Mouse (Mus musculus): ENCODE measurements around the gene B3galt4.
"Not testable (repeated sequence)": the region's sequence is repeated elsewhere in the genome, so short reads cannot be mapped to it uniquely, and the experiment has no call there.

B3galt4 gene

GRCm38 (mm10) chr17:33951021-33951946, at the start of gene B3galt4:
B3galt4 (minus strand) TSS chr17:33951488.
- ChIA-PET CTCF (interaction anchor here (0.6 to 1.7 kb wide), 17 partner anchors 11 to 1025 kb away, joined by 3 to 11 read pairs (median 3); partner anchors contain the start of genes Pfdn6 (in 2 of the 4) and Wdr46 (in 2 of the 4)), POLR2A (interaction anchor here (0.5 to 11.4 kb wide), 121 partner anchors 8 to 653 kb away, joined by 3 to 528 read pairs (median 5); partner anchors contain the start of genes Daxx (in 4 of the 4), Ndufa7 (in 4 of the 4), Pfdn6 (in 4 of the 4) and Rps28 (in 4 of the 4))

- POLR2A ChIA-PET = interaction anchor here in 3 of 4 experiments (0.6 to 1.6 kb wide), 18 partner anchors 11 to 240 kb away, joined by 3 to 11 read pairs (median 4); partner anchors contain the start of genes Ring1 (in 2 of the 3), B3galt4 (in 1 of the 3), Col11a2 (in 1 of the 3) and Daxx (in 1 of the 3)
- CTCF ChIA-PET = interaction anchor here in 2 of 4 experiments (1.0 kb wide), 2 partner anchors 9 to 1295 kb away, joined by 3 read pairs; no protein-coding TSS in a partner anchor
Measured at GRCm38 (mm10) chr17:34000796-34001195, 49.5 kb upstream of the B3galt4 start.

GRCm38 (mm10) chr17:34000150-34000537, 48.9 kb upstream of the B3galt4 start, which contains the start of gene H2-K1:
H2-K1 (minus strand) TSS chr17:34000347.
- ChIA-PET POLR2A (interaction anchor here (0.6 to 1.6 kb wide), 20 partner anchors 11 to 240 kb away, joined by 3 to 11 read pairs (median 4); partner anchors contain the start of genes Ring1 (in 2 of the 4), B3galt4 (in 1 of the 4), Col11a2 (in 1 of the 4) and Daxx (in 1 of the 4)), CTCF (interaction anchor here in 2 of 4 experiments (1.0 kb wide), 2 partner anchors 8 to 1296 kb away, joined by 3 read pairs; no protein-coding TSS in a partner anchor)

- CTCF ChIA-PET = interaction anchor here in 2 of 4 experiments (1.0 kb wide), 2 partner anchors 7 to 1296 kb away, joined by 3 read pairs; no protein-coding TSS in a partner anchor
- POLR2A ChIA-PET = interaction anchor here (0.6 to 1.6 kb wide), 11 partner anchors 12 to 239 kb away, joined by 3 to 11 read pairs (median 5); partner anchors contain the start of genes B3galt4 (in 1 of the 4), Daxx (in 1 of the 4), H2-Ke6 (in 1 of the 4) and Rab11b (in 1 of the 4)
Measured at GRCm38 (mm10) chr17:33999341-34000149, 48.3 kb upstream of the B3galt4 start.

DNA sequence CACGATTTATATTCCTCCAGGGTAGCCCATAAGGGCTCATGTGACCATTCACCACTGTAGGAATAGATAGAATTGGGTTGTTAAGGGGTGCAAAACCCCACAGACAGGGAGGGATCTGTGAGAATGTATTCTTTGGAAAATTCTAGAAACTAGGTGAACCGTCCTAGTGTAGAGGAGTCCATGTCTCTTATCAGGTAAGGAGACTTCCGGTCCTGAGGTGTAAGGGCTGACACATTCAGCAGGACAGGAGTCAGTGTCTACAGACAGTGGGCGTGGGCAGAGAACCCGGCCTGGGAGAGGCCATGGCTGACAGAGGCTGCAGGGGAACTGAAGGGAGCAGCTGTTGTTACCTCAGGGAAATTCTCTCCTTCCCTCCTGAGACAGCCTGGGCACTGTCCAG, 47.4 kb upstream of the B3galt4 start:
- POLR2A ChIA-PET = interaction anchor here in 1 of 4 experiments (1.2 kb wide), 1 partner anchor 56 kb away, joined by 3 read pairs; no protein-coding TSS in a partner anchor
- CTCF ChIA-PET = not testable (repeated sequence)

DNA sequence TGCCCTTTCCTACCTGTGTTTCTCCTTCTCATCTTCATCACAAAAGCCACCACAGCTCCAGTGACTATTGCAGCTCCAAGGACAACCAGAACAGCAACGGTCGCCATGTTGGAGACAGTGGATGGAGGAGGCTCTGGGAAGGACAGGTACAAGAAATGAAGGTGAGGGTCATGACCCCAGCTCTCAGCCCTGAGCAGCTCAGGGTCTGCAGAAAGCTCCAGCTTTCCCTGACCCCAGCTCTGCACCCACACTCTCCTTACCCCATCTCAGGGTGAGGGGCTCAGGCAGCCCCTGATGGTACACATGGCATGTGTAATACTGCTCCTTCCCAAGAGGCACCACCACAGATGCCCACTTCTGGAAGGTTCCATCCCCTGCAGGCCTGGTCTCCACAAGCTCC, 45.7 kb upstream of the B3galt4 start:
- CTCF ChIA-PET = interaction anchor here (1.0 to 1.9 kb wide), 5 partner anchors 15 to 1269 kb away, joined by 3 to 10 read pairs (median 3); no protein-coding TSS in a partner anchor
- POLR2A ChIA-PET = interaction anchor here in 2 of 4 experiments (0.6 to 1.1 kb wide), 2 partner anchors 109 to 122 kb away, joined by 3 read pairs; partner anchors contain the start of gene H2-DMa (in 1 of the 2)

DNA sequence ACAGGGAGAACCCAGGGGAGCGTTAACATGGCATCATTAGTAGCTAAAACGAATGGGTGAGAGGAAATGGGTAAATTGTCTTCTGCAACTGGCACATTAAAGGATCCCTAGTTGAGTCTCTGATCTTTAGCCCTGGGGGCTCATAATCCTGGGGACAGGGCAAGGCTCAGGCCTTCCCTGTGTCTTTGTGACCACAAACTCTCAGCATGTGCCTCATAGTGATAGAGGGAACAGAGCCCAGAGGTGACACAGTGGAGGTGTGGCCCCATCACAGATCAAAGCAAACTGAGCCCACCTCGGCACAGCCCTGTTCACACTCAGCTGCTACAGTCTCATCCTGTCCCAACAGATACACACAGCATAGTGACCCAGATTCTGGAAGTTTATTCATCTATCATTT, 44.4 kb upstream of the B3galt4 start:
- POLR2A ChIA-PET = interaction anchor here in 3 of 4 experiments (0.6 to 1.4 kb wide), 6 partner anchors 16 to 1272 kb away, joined by 3 to 4 read pairs (median 3); no protein-coding TSS in a partner anchor
- CTCF ChIA-PET = interaction anchor here in 2 of 4 experiments (1.4 to 1.9 kb wide), 2 partner anchors 27 to 1271 kb away, joined by 3 to 10 read pairs; no protein-coding TSS in a partner anchor

GRCm38 (mm10) chr17:33994959-33995358, 43.7 kb upstream of the B3galt4 start:
- CTCF ChIA-PET = interaction anchor here in 3 of 4 experiments (0.6 to 1.5 kb wide), 4 partner anchors 22 to 1274 kb away, joined by 3 to 7 read pairs (median 4); no protein-coding TSS in a partner anchor
- POLR2A ChIA-PET = interaction anchor here in 2 of 4 experiments (0.6 to 1.3 kb wide), 3 partner anchors 32 to 1273 kb away, joined by 3 to 4 read pairs (median 3); no protein-coding TSS in a partner anchor

DNA sequence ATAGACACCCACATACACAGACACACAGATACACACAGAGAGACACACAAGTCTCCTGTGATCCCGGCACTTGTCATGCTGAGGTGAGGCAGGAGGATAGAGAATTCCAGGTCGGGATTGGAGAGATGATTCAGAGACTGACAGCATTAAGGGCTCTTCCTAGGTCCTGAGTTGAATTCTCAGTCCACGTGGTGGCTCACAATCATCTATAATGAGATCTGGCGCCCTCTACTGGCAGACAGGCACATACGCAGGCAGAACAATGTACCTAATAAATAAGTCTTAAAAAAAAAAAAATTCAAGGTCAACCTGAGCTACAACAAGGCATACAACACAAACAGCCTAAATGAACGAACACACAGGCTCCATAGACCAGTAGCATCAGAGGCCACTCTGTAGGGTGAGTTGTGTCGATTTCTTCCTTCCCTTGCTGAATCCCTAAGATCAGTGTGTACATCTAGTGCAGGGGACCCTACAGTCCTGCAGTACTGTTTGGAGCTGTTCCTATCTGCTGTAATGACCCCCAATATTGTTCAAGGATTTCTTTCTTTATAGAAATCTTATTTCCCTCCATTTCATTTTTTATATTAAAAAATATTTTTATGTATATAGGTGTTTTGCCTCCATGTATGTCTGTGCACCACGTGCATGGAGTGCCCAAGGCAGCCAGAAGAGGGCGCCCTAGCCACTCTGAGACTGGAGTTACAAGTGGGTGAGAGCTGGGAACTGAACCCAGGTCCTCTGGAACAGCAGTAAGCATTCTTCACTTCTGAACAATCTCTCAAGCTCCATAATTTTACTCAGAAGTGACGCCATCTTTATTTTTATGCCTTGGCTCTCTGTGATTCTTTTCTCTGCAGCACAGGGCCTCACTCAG, 40.7 kb upstream of the B3galt4 start:
- POLR2A ChIA-PET = interaction anchor here in 3 of 4 experiments (0.6 to 2.0 kb wide), 19 partner anchors 8 to 392 kb away, joined by 3 to 7 read pairs (median 4); partner anchors contain the start of genes B3galt4 (in 2 of the 3), Rps18 (in 2 of the 3), Rxrb (in 2 of the 3) and Slc39a7 (in 2 of the 3)
- CTCF ChIA-PET = interaction anchor here (0.6 to 3.5 kb wide), 39 partner anchors 8 to 874 kb away, joined by 3 to 23 read pairs (median 4); partner anchors contain the start of genes Cd320 (in 1 of the 4), H2-K1 (in 1 of the 4), Rps18 (in 1 of the 4) and Rxrb (in 1 of the 4)

- POLR2A ChIA-PET = interaction anchor here in 3 of 4 experiments (0.6 to 7.4 kb wide), 16 partner anchors 9 to 1438 kb away, joined by 3 to 39 read pairs (median 4); partner anchors contain the start of genes H2-K1 (in 2 of the 3), Rps18 (in 2 of the 3), Vps52 (in 2 of the 3) and B3galt4 (in 1 of the 3)
- CTCF ChIA-PET = interaction anchor here (0.6 to 3.2 kb wide), 30 partner anchors 9 to 1438 kb away, joined by 3 to 29 read pairs (median 5); partner anchors contain the start of genes Pfdn6 (in 1 of the 4), Rxrb (in 1 of the 4), Slc39a7 (in 1 of the 4) and Wdr46 (in 1 of the 4)
Measured at GRCm38 (mm10) chr17:33982136-33982535, 30.8 kb upstream of the B3galt4 start.

DNA sequence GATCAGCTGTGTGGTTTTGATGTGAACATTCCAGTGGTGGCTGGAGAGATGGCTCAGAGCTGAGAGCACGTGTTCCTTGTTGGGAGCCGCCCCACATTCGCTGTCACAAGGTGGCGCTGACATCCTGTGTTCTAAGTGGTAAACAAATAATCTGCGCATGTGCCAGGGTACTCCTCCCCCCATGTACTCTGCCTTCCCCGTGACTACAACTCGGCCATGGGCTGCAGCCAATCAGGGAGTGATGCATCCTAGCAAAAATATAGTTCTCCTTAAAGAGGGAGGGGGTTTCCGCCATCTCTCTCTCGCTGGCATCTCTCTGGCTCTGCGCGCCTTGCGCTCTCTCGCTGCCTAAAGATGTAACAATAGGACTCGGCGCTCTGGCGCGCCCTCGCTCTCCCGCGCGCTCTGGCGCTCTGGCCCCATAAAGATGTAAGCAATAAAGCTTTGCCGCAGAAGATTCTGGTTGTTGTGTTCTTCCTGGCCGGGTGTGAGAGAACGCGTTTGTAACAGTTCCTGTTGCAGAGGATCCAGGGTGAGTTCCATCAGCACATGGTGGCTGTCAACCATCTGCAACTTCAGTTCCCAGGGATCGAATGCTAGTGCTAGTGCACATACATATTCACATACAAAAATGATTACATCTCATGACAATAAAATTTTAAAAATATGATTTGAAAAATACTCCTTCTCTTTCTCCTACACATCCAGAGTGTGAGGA, 30.1 kb upstream of the B3galt4 start:
- ChIA-PET CTCF (interaction anchor here (0.5 to 3.2 kb wide), 23 partner anchors 9 to 1488 kb away, joined by 3 to 29 read pairs (median 6); partner anchors contain the start of genes Rps18 (in 1 of the 4), Rxrb (in 1 of the 4), Slc39a7 (in 1 of the 4) and Vps52 (in 1 of the 4)), POLR2A (interaction anchor here in 3 of 4 experiments (0.6 to 7.4 kb wide), 29 partner anchors 9 to 168 kb away, joined by 3 to 39 read pairs (median 5); partner anchors contain the start of genes Ndufa7 (in 3 of the 3), Rps28 (in 3 of the 3), Rxrb (in 3 of the 3) and Slc39a7 (in 3 of the 3))

- ChIA-PET POLR2A (interaction anchor here in 3 of 4 experiments (0.6 to 7.4 kb wide), 39 partner anchors 8 to 190 kb away, joined by 3 to 39 read pairs (median 4); partner anchors contain the start of genes Ndufa7 (in 3 of the 3), Rps18 (in 3 of the 3), Rps28 (in 3 of the 3) and Rxrb (in 3 of the 3)), CTCF (interaction anchor here (0.6 to 3.2 kb wide), 20 partner anchors 8 to 1488 kb away, joined by 3 to 29 read pairs (median 5); partner anchors contain the start of genes Rps18 (in 1 of the 4), Rxrb (in 1 of the 4), Slc39a7 (in 1 of the 4) and Vps52 (in 1 of the 4))
Measured at GRCm38 (mm10) chr17:33980181-33981035, 29.1 kb upstream of the B3galt4 start.

GRCm38 (mm10) chr17:33979512-33980050, 28.3 kb upstream of the B3galt4 start:
- ChIA-PET POLR2A (interaction anchor here in 3 of 4 experiments (0.6 to 7.4 kb wide), 35 partner anchors 10 to 191 kb away, joined by 3 to 39 read pairs (median 4); partner anchors contain the start of genes Ndufa7 (in 3 of the 3), Rps18 (in 3 of the 3), Rps28 (in 3 of the 3) and Vps52 (in 3 of the 3)), CTCF (interaction anchor here (0.8 to 3.2 kb wide), 10 partner anchors 11 to 1489 kb away, joined by 3 to 29 read pairs (median 6); partner anchors contain the start of genes Rxrb (in 1 of the 4) and Slc39a7 (in 1 of the 4))

Data from embryonic stem cell, embryonic (primary cell).